Mouse (Mus musculus): ENCODE results near the gene Cntnap1.

The Cntnap1 gene

DNA sequence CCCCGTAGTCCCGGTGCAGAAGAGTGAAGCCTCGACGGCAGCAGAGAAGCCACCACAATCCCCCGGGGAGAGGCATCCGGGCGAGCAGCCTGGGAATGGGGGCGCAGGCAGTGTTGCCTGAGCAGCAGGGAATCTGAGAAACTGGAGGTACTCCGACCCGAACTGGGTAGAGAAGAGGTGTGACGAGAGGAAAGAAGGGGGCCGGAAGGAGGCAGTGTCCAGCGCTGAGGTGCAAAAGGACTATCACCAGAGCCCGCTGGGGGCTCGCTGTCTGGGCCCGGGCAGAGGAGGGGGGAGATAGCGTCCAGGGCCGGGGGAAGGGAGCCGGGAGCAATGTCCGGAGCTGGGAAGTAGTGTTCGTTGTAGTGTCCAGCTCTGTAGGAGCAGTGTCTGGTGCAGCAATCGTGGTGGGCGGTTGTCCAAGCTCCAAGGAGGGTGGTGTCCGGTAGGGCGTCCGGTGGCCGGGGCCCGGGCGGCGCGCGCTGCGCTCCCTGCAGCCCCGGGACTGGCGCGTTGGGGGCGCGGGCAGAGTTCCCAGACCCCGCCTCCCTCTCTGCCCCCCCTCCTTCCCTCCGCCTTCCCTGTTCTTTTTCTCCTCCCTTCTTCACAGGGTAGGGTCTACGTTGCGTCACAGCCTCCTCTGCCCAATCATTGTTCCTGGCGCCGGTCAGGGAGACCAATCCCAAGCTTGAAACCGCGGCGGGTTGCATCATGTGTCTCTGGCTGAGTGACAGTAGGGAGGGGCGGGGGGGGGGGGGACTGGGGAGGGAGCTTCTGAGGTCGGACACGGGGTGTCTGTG is 688 bp downstream of the Cntnap1 start, which contains the start of gene Plekhh3:
Gene Plekhh3 (minus strand): TSS at position 541 of the 800 bp plus-strand sequence.
- DNase-seq (ENCODE audit: low spot score) = peak; percentile 96

DNA sequence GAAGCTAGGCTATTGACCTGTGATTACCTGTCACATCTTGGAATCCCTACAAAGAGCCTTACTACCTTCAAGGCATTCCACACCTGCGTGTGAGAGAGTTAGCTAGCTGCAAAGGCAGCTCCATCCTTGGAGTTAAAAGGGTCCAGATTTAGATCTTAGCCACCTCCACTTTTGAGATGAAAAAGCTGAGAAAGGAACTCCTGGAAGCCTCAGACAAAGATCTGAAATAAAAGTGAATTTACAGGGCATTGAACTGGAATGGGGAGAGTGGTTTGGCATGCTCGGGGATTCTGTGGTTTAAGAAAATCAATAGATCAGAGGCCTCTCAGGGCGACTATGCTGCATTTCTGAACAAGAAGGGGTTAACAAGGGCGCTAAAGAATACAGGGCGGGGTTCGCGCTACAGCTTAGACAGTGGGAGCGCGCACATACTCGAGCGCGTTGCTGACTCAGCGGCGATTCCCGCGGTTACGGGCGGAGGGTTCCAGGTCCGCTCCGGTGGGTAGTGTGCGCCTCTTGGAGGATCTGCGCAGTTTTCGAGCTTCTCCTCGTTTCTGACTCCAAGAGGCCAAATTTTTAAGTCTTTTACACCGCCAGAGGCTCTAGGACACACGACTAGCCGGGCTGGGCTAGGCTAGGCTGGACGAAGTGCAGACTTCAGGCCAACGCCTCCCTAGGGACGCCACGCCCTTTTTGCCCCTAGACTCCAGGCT is 1.6 kb downstream of the Cntnap1 start:
- DNase-seq (ENCODE audit: low spot score) = peak; percentile 85

- DNase-seq (ENCODE audit: low spot score) = no peak
Observed at GRCm38 (mm10) chr11:101172434-101172815, 2.1 kb downstream of the Cntnap1 start.

DNA sequence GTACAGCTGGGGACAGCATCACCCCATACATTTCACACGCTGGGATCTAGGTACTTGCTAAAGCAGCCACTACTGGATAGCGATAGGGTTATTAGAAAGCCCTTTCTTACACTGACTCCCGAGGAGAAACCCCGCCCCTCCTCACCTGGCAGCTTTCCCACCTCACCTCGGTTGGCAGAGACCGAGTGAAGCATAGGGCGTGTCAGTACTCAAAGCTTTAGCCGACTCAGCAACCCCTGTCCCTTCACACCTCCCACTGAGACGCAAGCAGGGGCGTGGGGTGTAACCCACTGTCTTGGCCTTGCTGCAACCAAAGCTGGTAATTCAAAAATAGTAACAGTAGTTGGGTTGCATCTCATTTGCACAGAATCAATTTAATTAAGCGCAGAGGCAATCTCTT is 2.8 kb downstream of the Cntnap1 start:
- DNase-seq (ENCODE audit: low spot score) = peak; percentile 55

DNA sequence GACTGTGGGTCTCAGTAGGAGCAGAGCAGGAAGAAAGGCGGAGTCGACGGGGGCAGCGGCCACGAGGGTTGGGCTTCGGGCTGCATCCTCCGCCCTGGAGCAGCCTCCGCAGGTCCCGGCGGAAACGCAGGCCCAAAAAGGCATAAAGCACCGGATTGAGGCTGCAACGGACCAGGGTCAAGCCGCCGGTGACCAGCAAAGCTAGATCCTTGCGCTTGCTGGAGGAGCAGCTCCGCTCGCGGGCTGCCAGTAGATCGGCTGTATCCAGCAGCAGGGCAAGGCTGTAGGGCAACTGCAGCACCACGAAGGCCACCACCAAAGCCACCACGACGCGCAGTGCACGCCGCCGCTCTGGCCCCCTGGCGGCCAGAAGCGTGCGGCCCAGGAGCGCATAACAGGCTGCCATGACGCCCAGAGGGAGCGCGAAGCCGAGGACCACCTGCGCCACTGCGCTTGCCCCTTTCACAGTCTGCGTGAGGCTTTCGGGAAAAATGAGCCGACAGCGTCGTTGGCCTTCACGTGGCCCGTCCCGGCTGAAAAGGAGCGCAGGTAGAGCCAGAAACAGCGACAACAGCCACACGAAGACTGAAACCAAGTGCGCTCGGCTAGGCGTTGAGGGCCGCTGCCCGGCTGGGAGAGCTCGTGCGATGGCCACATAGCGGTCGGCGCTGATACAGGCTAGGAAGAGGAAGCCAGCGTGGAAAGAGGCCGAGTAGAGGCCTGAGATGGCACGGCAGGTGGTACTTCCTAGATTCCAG is 3.5 kb downstream of the Cntnap1 start:
- DNase-seq (ENCODE audit: low spot score) = peak; percentile 91

DNA sequence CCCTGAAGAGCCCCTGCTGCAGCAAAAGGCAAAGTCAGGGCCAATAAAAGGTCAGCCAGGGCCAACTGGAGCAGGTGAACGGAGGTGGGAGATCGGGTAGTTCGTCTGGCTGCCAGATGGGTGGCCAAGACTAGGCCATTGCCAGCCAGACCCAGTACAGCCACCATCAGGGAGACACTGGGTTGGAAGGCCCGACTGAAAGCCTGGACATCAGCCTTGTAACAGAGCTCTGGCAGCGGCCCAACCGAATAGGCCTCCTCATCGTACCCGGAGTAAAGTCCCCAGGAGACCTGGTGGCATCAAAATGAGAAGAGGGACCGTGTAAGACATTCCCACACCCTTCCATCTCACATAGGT is 4.0 kb downstream of the Cntnap1 start:
- peak; percentile 42 for DNase-seq (ENCODE audit: low spot score)

DNA sequence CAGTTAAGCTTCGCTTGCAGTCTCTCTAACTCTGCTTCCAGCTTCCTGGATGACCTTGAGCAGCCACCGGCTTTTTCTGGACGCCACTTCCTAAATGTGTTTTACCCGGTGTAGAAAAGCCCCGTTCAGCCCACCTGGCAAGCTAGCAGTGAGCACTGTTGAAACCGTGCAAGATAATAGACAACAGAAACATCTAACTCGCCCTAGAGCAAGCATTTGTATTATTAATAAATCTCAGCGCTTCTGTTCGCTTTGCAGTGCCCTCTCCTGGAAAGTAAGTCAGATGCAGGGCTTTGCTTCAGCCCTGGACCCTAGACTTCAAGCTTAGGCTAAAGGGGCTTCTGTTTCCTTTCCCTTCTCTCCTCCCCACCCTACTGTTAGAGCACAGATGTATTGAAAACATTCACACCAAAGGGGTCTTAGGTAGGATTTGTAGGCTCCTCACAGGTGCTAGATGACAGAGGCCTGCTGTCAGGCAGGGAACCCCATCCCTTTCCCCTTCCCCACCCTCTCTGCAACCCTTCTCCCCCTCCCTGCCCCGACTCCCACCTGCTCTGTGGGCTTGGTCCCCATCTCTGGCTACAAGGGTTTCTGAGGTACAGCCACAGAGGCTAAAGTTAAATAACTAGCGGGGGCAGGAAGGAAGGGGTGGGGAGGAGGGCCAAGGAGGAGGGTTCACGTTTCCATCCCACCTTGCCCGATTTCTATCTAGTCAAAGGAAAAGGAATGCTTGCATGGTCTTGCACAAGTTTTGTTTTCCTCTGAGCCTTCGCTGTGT is 4.7 kb downstream of the Cntnap1 start, which contains the start of gene Ccr10:
Gene Ccr10 (minus strand): TSS at position 593 of the 778 bp plus-strand sequence.
- DNase-seq (ENCODE audit: low spot score) = peak; percentile 57

GRCm38 (mm10) chr11:101175636-101176116 is 5.4 kb downstream of the Cntnap1 start:
- no peak for DNase-seq (ENCODE audit: low spot score)

GRCm38 (mm10) chr11:101176117-101176691 is 5.9 kb downstream of the Cntnap1 start:
- DNase-seq (ENCODE audit: low spot score) = no peak

DNA sequence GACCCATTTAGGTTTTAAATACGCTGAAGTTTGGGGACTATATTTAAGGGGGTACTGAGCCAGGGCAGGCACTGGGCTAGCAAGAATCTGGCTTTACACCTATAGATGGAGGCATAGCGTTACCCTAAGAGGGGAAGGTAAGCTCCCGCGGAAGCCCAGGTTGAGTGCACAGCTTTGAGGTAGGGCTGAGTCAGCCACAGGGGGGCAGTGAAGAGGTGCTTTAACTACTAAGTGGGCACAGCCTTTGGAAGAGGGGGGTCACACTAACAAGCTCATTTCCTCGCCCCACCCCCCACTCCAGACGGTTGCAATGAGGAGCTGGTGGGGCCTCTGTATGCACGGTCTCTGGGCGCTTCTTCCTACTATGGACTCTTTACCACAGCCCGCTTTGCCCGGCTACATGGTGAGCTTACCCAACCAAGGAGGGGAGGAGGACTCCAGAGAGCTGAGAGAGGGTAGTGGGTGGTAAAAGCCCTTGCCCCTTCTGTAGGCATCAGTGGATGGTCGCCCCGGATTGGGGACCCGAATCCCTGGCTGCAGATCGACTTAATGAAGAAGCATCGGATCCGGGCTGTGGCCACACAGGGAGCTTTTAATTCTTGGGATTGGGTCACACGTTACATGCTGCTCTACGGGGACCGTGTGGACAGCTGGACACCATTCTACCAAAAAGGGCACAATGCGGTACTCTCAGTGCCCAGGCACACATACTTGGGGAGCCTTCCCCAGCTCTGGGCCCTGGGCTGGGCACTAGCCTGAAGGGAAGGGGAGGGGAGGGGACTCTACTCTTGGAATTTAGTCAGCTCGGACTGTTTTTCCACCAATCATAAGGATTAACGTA is 6.8 kb downstream of the Cntnap1 start:
- peak; percentile 45 for DNase-seq (ENCODE audit: low spot score)

GRCm38 (mm10) chr11:101178061-101179058 is 8.0 kb downstream of the Cntnap1 start:
- no peak for DNase-seq (ENCODE audit: low spot score)

DNA sequence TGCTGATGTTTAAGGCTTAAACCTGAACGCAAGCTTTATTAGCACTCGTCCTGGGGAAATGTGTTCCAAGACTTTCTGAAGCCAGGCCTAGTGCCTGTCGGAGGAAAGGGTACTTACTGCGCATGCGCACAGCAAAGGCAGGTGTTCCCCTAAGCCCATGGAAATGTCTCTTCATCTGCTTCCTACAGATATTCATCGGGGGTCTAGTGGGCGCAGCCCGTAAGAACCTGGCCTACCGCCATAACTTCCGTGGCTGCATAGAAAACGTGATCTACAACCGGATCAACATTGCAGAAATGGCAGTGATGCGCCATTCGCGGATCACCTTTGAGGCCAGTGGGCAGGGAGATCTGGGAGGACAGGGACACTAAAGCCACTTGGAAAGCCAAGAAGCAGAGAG is 9.0 kb downstream of the Cntnap1 start:
- no peak for DNase-seq (ENCODE audit: low spot score)

DNA sequence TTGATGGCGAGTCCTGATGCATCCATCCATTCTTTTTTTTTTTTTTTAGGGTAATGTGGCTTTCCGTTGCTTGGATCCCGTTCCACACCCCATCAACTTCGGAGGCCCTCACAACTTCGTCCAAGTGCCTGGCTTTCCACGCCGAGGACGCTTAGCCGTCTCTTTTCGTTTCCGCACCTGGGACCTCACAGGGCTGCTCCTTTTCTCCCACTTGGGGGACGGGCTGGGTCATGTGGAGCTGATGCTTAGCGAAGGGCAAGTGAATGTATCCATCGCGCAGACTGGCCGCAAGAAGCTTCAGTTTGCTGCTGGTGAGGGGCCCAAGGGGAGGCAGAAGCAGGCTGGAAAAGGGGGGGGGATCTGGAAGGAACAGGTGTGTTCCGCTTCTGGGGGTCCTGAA is 9.9 kb downstream of the Cntnap1 start:
- no peak for DNase-seq (ENCODE audit: low spot score)

- peak; percentile 74 for DNase-seq (ENCODE audit: low spot score)
Observed at GRCm38 (mm10) chr11:101180846-101181740, 10.8 kb downstream of the Cntnap1 start.

- no peak for DNase-seq (ENCODE audit: low spot score)
Observed at GRCm38 (mm10) chr11:101181961-101182360, 11.6 kb downstream of the Cntnap1 start.

DNA sequence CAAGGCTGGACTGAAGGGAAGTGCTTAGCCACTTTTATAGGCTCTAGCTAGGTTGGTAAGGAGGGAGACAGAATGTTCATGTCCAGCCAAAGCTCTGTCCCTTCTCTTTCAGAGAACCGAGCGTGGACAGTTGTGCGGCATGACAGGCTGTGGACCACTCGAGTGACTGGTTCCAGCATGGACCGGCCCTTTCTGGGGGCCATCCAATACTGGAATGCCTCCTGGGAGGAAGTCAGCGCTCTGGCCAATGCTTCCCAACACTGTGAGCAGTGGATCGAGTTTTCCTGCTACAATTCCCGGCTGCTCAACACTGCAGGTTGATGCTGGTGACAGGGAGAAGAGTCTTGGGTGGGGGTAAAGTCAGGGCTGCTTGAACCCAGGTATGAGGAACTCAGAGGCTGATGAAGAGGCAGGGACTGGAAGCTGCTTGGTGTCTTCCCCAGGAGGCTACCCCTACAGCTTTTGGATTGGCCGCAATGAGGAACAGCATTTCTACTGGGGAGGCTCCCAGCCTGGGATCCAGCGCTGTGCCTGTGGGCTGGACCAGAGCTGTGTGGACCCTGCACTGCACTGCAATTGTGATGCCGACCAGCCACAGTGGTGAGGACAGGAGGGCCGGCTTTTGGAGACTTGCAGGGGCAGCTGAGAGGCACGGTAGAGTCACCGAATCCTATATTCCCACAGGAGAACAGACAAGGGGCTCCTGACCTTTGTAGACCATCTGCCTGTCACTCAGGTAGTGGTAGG is 12.6 kb downstream of the Cntnap1 start:
- DNase-seq (ENCODE audit: low spot score) = no peak

GRCm38 (mm10) chr11:101184984-101185383 is 14.7 kb downstream of the Cntnap1 start:
- DNase-seq (ENCODE audit: low spot score) = no peak
